Mouse (Mus musculus) neural tube, embryonic 15.5 days (tissue): Measurements from ENCODE around the gene Chmp3. TPM values are rescaled to one million over a fixed set of nuclear protein-coding genes. Genes with fewer than 3 reads are reported as not detected.

Experiments
- ATAC-seq: fragments of 200-750 bp; cut with Nextera tagmentation; 2 replicates; pipeline ENCODE4 v1.8.0; 2017; ENCODE audit warnings: mild to moderate bottlenecking, moderate TSS enrichment, moderate library complexity; ENCODE audit not compliant: low FRiP score
- H3K27ac ChIP-seq: fragments of 300-500 bp; sonication (generic); replicated peaks from 2 replicates; pipeline ENCODE4 v1.5.1; 2015; ENCODE audit warnings: mild to moderate bottlenecking, inconsistent platforms
- H3K27me3 ChIP-seq: fragments of 300-500 bp; sonication (generic); replicated peaks from 2 replicates; pipeline ENCODE4 v1.6.1; 2015; ENCODE audit warnings: inconsistent platforms
- H3K36me3 ChIP-seq: fragments of 300-500 bp; sonication (generic); 2 replicates; pipeline ENCODE4 v1.6.1; 2015; ENCODE audit warnings: inconsistent platforms
- H3K4me1 ChIP-seq: fragments of 300-500 bp; sonication (generic); 2 replicates; pipeline ENCODE4 v1.6.1; 2015; ENCODE audit warnings: inconsistent platforms
- H3K4me2 ChIP-seq: fragments of 300-500 bp; sonication (generic); 2 replicates; pipeline ENCODE4 v1.6.1; 2015; ENCODE audit warnings: inconsistent platforms, mild to moderate bottlenecking, moderate library complexity
- H3K4me3 ChIP-seq: fragments of 300-500 bp; sonication (generic); replicated peaks from 2 replicates; pipeline ENCODE4 v1.5.1; 2015; ENCODE audit warnings: mild to moderate bottlenecking, inconsistent platforms
- H3K9ac ChIP-seq: fragments of 300-500 bp; sonication (generic); replicated peaks from 2 replicates; pipeline ENCODE4 v1.6.1; 2015; ENCODE audit warnings: mild to moderate bottlenecking, inconsistent platforms
- H3K9me3 ChIP-seq: fragments of 300-500 bp; sonication (generic); replicated peaks from 2 replicates; pipeline ENCODE4 v1.6.1; 2016; ENCODE audit warnings: inconsistent platforms
- WGBS: fragments of 180-500 bp; shearing (Covaris S2); methylation state at CpG from one replicate; pipeline ENCODE4 v1.1.7; 2015; ENCODE audit warnings: mixed read lengths; 5-methylcytosine and 5-hydroxymethylcytosine counted together
- polyA plus RNA-seq: library from polyadenylated mRNA; unstranded; fragments of >200 nt; fragmentation: Nextera tagmentation; extraction: Ambion mirVana; gene quantifications from 2 replicates; pipeline ENCODE4 v1.2.1, GENCODE M21; 2015

The Chmp3 gene
- polyA plus RNA-seq, 1 experiment from 2014 or later: 58.6 TPM

DNA sequence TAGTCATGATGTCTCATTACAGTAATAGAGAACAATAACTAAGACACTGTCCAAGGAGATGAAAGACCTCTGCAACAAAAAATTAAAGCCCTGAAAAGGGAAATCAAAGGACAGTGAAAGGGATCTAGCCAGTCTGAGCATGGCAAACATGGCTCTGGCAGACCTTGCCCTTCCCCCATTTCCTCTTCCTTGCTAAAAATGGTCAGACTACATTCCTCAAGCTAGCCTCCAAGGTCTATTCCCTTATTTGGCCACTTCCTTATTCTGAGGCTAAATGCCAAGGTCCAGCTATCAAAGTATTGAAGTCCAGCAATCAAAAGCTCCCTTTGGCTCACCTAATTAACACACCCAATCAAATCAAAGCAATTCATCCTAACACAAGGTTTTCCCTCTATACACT lies 6.3 kb upstream of the Chmp3 start:
- no peaks in the 10 kb centered on the region for H3K9me3 ChIP-seq
- no peak overlapping the region for H3K27ac ChIP-seq
- no peaks in the 10 kb centered on the region for H3K4me1 ChIP-seq
- no peak overlapping the region for H3K4me2 ChIP-seq
- 0 out of 2 replicates have a peak, but pooled peaks cover 3% of the 10 kb centered on the region for H3K27me3 ChIP-seq
- H3K9ac ChIP-seq: no peak overlapping the region
- no peak overlapping the region for H3K4me3 ChIP-seq
- H3K36me3 ChIP-seq: no peaks in the 10 kb centered on the region
- no peak for ATAC-seq

DNA sequence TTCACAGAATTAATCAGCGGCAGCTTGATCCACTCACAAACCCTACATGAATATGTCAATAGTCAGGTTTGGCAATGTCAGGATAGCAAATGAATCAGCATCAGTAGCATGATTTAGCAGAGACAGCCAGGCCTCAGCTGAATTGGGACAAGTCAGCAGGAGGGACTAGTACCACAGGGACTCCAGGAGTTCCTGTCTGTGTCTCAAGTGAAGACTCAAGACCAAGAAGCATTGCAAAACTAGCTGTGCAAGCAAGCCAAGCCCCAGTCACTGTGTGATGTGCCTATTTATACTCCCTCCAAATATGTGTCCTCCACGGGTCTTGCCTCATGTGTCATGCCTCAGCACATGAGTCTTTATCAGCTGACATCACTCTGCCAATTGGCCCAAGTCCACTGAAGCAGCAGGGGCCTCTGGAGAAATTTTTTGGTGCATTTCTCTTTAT lies 11.9 kb downstream of the Chmp3 start:
- H3K9me3 ChIP-seq: no peaks in the 10 kb centered on the region
- no peak overlapping the region for H3K4me3 ChIP-seq
- H3K9ac ChIP-seq: no peak overlapping the region
- H3K36me3 ChIP-seq: peaks cover 5% of the 10 kb centered on the region; the same call in 1 of the 2 replicates
- WGBS: 81% methylated on average over 2 of the region's 2 CpGs
- no peaks in the 10 kb centered on the region for H3K27me3 ChIP-seq
- no peak overlapping the region for H3K4me2 ChIP-seq
- no peaks in the 10 kb centered on the region for H3K4me1 ChIP-seq
- no peak for ATAC-seq
- no peak overlapping the region for H3K27ac ChIP-seq

DNA sequence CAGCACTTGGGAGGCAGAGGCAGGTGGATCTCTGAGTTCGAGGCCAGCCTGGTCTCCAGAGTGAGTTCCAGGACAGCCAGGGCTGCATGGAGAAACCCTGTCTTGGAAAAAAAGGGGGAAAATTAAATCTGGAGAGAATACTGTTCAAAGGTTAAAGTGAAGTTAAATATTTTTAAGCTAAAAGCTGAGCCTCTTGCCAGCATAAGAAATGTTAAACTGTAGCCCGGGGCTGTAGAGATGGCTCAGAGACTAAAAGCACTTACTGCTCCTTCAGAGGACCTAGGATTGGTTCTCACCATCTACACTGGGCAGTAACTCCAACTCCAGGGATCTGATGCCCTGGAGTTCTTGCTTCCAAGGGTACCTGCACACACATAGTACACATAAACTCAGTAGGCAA lies 13.2 kb downstream of the Chmp3 start:
- no peak overlapping the region for H3K4me3 ChIP-seq
- no peak overlapping the region for H3K27ac ChIP-seq
- no peak for ATAC-seq
- H3K27me3 ChIP-seq: no peaks in the 10 kb centered on the region
- 96% methylated on average over 2 of the region's 2 CpGs for WGBS
- H3K9ac ChIP-seq: no peak overlapping the region
- no peak overlapping the region for H3K4me2 ChIP-seq
- H3K4me1 ChIP-seq: no peaks in the 10 kb centered on the region
- H3K9me3 ChIP-seq: no peaks in the 10 kb centered on the region
- H3K36me3 ChIP-seq: peaks cover 13% of the 10 kb centered on the region; the same call in 1 of the 2 replicates

DNA sequence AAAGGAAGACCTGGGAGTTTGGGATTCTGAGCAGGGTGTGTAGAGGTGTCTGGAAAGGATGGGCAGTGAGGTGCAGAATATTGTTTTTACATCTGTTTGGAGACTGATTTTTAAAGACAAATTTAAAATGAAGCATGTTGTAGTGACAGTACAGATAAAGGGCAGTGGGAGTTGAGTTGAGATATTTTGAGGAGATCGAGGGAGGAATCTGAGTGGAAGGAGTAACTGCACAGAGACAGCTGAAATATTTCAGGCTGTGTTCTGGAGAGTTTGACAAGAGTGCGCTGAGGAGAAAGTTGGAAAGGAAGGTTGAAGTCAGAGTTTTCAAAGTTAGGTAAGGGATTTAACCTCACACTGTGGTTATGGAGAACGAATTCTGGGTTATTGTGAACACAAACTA lies 25.0 kb downstream of the Chmp3 start:
- ATAC-seq: no peak
- Histone ChIP-seq H3K4me2 (no peak overlapping the region), H3K4me3 (no peak overlapping the region), H3K9me3 (no peaks in the 10 kb centered on the region), H3K9ac (no peak overlapping the region), H3K36me3 (peaks cover 26% of the 10 kb centered on the region; the same call in 1 of the 2 replicates), H3K27me3 (no peaks in the 10 kb centered on the region), H3K4me1 (no peaks in the 10 kb centered on the region), H3K27ac (no peak overlapping the region)
- 93% methylated on average over 3 of the region's 3 CpGs for WGBS

DNA sequence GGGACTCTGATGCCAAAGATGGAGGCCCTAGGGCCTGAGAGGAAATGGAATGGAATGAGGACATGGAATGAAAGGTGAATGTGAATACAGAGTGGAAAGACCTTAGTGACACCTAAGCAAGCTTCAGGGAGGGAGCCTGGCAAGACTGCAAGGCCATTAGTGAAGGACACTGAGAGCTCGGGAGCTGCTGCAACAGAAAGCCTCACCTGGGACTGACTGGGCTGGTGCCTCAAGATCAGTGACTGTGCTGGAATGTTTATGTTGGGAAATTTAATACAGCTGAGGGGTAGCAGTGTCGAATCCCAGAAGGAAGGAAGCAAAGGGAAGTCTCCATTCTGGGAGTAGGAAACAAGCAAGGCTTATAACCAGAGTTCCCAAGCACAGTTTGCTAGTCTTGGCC lies 25.4 kb downstream of the Chmp3 start:
- no peak overlapping the region for H3K27ac ChIP-seq
- 74% methylated on average over 2 of the region's 2 CpGs for WGBS
- no peak overlapping the region for H3K4me2 ChIP-seq
- H3K27me3 ChIP-seq: no peaks in the 10 kb centered on the region
- peaks cover 29% of the 10 kb centered on the region for H3K36me3 ChIP-seq
- H3K4me3 ChIP-seq: no peak overlapping the region
- no peaks in the 10 kb centered on the region for H3K4me1 ChIP-seq
- H3K9ac ChIP-seq: no peak overlapping the region
- no peak for ATAC-seq
- H3K9me3 ChIP-seq: no peaks in the 10 kb centered on the region

DNA sequence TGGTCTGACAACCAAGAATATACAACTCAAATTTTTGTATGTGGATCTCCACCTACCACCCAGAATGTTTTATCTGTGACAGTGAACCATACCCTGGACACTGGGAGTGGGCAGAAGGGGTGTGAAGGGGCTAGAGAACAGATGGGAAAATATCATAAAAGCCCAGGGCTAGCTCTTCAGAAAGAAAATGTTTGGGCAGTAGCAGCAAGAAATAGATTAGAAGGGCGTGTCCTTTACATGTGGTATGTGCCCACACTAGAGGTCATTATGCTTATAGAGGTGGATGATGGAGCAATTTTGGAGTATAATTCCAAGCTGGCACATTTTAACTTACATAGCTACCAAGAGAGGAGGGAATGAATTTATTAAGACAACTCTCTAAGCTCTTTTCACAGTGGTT lies 31.8 kb downstream of the Chmp3 start:
- Histone ChIP-seq H3K9me3 (no peaks in the 10 kb centered on the region), H3K27me3 (no peaks in the 10 kb centered on the region), H3K4me2 (no peak overlapping the region), H3K36me3 (peaks cover 44% of the 10 kb centered on the region), H3K4me3 (no peak overlapping the region), H3K9ac (no peak overlapping the region), H3K27ac (no peak overlapping the region), H3K4me1 (no peaks in the 10 kb centered on the region)
- no peak for ATAC-seq
- WGBS: 98% methylated on average over 1 of the region's 1 CpGs

DNA sequence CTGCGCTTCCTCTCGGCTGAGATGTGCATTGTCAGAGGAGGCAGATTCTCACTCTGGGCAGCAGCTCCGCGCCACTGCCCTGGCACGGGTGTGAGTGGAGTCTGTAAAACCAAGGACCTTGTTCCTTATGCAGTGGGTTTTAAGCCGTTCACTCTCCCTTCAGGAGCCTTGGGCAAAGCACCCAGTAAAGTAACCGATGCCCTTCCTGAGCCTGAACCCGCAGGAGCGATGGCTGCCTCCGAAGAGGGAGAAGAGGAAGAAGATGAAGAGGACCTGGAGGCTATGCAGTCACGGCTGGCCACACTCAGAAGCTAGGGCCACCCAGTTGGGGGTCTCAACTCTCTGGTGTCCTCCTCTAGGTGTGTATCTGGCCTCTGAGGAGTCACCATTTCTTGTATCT lies 35.9 kb downstream of the Chmp3 start:
- H3K4me3 ChIP-seq: no peak overlapping the region
- no peak overlapping the region for H3K4me2 ChIP-seq
- no peaks in the 10 kb centered on the region for H3K4me1 ChIP-seq
- H3K27me3 ChIP-seq: no peaks in the 10 kb centered on the region
- H3K27ac ChIP-seq: no peak overlapping the region
- ATAC-seq: no peak
- H3K36me3 ChIP-seq: peaks cover 31% of the 10 kb centered on the region
- H3K9me3 ChIP-seq: no peaks in the 10 kb centered on the region
- 95% methylated on average over 11 of the region's 11 CpGs for WGBS
- H3K9ac ChIP-seq: no peak overlapping the region

GRCm38 (mm10) chr6:71583198-71583597 lies 39.6 kb downstream of the Chmp3 start:
- H3K4me1 ChIP-seq: no peaks in the 10 kb centered on the region
- H3K27ac ChIP-seq: no peak overlapping the region
- H3K36me3 ChIP-seq: peaks cover 34% of the 10 kb centered on the region
- ATAC-seq: no peak
- no peaks in the 10 kb centered on the region for H3K9me3 ChIP-seq
- H3K4me2 ChIP-seq: no peak overlapping the region
- H3K4me3 ChIP-seq: no peak overlapping the region
- no peaks in the 10 kb centered on the region for H3K27me3 ChIP-seq
- H3K9ac ChIP-seq: no peak overlapping the region
- 47% methylated on average over 4 of the region's 4 CpGs for WGBS

- Histone ChIP-seq H3K9ac (no peak overlapping the region), H3K27me3 (no peaks in the 10 kb centered on the region), H3K9me3 (no peaks in the 10 kb centered on the region), H3K36me3 (peaks cover 63% of the 10 kb centered on the region), H3K4me2 (no peak overlapping the region), H3K4me1 (no peaks in the 10 kb centered on the region), H3K27ac (no peak overlapping the region), H3K4me3 (no peak overlapping the region)
- no peak for ATAC-seq
- 97% methylated on average over 1 of the region's 1 CpGs for WGBS
Observed at GRCm38 (mm10) chr6:71589401-71589800, 45.8 kb downstream of the Chmp3 start.

DNA sequence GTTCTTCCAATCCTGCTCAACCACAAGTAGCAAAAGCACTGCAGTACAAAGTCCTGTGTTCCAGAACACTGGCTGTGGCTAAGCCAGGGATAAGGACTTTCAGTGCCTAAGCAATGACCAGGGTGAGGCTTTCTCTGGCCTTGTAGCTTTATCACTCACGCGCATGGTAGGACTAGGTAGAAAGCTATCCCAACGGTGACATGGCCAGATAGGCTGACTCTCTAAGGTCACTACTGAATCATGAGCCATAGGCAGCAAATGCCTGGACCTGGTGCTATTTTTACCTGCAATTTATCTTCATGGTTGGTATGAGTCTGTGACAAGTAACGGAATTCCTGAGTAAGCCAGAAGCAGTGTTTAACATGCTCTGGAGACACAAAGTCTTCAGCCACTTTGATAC lies 46.6 kb downstream of the Chmp3 start:
- no peaks in the 10 kb centered on the region for H3K27me3 ChIP-seq

GRCm38 (mm10) chr6:71607756-71608155 lies 64.2 kb downstream of the Chmp3 start:
- Histone ChIP-seq H3K4me2 (no peak overlapping the region), H3K27me3 (no peaks in the 10 kb centered on the region), H3K9ac (no peak overlapping the region), H3K36me3 (peaks cover 60% of the 10 kb centered on the region), H3K27ac (no peak overlapping the region), H3K9me3 (no peaks in the 10 kb centered on the region), H3K4me1 (no peaks in the 10 kb centered on the region), H3K4me3 (no peak overlapping the region)
- no peak for ATAC-seq
- 87% methylated on average over 3 of the region's 3 CpGs for WGBS

More for the DNA sequence above, 46.6 kb downstream of the Chmp3 start:
- Histone ChIP-seq H3K4me2 (no peak overlapping the region), H3K4me1 (no peaks in the 10 kb centered on the region), H3K9me3 (no peaks in the 10 kb centered on the region), H3K36me3 (peaks cover 68% of the 10 kb centered on the region), H3K9ac (no peak overlapping the region), H3K27ac (no peak overlapping the region), H3K4me3 (no peak overlapping the region)
- no peak for ATAC-seq
- whole genome bisulfite sequencing: 94% methylated on average over 4 of the region's 4 CpGs

DNA sequence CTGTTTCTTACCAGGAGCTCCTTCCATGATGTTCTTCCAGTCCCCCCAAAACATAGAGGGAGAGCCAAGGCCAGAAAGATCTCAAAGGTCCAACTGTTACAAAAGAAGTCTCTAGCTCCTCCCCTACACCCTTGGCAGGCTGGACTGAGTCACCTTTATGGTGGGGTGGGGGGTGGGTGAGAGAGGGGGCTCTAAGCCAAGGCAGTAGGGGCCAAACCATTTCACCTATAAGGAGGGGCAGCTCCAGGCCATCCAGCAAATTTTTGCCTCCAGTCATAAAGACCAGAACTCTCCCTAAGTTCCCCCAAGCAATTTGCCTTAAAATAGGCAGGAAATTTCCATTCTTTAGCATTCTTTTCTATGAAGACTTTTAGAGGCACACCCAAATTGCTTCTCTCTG lies 65.4 kb downstream of the Chmp3 start:
- ATAC-seq: no peak
- H3K4me3 ChIP-seq: no peak overlapping the region
- H3K9ac ChIP-seq: no peak overlapping the region
- H3K27me3 ChIP-seq: no peaks in the 10 kb centered on the region
- no peaks in the 10 kb centered on the region for H3K9me3 ChIP-seq
- no peaks in the 10 kb centered on the region for H3K4me1 ChIP-seq
- no peak overlapping the region for H3K4me2 ChIP-seq
- no peak overlapping the region for H3K27ac ChIP-seq
- H3K36me3 ChIP-seq: peaks cover 58% of the 10 kb centered on the region

DNA sequence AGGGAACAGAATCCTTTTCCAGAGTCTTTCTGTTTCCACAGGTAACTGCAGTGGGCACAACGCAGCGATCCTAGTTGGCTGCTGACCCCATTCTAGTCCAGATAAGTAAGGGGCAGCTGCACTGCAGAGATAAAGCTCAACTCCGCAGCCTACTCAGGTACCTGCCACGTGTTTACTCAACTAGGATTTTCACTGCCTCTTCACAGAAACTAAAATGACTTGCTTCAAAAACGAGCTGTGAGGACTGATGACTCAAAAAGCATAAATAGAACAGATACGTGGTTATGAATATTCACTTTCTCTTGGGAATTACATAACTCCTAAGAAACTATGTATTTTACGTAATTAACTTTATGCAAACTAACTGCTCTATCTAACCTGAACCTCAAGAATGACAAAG lies 66.4 kb downstream of the Chmp3 start:
- WGBS: 94% methylated on average over 7 of the region's 7 CpGs

More for the DNA sequence above, 66.4 kb downstream of the Chmp3 start:
- H3K4me2 ChIP-seq: no peak overlapping the region
- H3K27ac ChIP-seq: no peak overlapping the region
- no peak overlapping the region for H3K4me3 ChIP-seq
- no peaks in the 10 kb centered on the region for H3K9me3 ChIP-seq
- H3K9ac ChIP-seq: no peak overlapping the region
- H3K27me3 ChIP-seq: no peaks in the 10 kb centered on the region
- H3K4me1 ChIP-seq: no peaks in the 10 kb centered on the region
- peaks cover 54% of the 10 kb centered on the region for H3K36me3 ChIP-seq
- no peak for ATAC-seq
